Mouse (Mus musculus) inflammation-experienced regulatory T-cells (primary cell): Measurements from ENCODE around the gene Slc22a23. TPM values are rescaled to one million over a fixed set of nuclear protein-coding genes. Genes with fewer than 3 reads are reported as not detected.

Experiments used
- polyA plus RNA-seq, 2 experiments: library from polyadenylated mRNA; unstranded; fragments of 100-300 nt; shearing (Covaris generic); gene quantifications; one replicate each; pipeline ENCODE4 v1.2.1; 2017

The Slc22a23 gene
- 1 to 10 TPM in 1 of 2 experiments, under 1 TPM in 1; 0.24 to 1.6 TPM for polyA plus RNA-seq

DNA sequence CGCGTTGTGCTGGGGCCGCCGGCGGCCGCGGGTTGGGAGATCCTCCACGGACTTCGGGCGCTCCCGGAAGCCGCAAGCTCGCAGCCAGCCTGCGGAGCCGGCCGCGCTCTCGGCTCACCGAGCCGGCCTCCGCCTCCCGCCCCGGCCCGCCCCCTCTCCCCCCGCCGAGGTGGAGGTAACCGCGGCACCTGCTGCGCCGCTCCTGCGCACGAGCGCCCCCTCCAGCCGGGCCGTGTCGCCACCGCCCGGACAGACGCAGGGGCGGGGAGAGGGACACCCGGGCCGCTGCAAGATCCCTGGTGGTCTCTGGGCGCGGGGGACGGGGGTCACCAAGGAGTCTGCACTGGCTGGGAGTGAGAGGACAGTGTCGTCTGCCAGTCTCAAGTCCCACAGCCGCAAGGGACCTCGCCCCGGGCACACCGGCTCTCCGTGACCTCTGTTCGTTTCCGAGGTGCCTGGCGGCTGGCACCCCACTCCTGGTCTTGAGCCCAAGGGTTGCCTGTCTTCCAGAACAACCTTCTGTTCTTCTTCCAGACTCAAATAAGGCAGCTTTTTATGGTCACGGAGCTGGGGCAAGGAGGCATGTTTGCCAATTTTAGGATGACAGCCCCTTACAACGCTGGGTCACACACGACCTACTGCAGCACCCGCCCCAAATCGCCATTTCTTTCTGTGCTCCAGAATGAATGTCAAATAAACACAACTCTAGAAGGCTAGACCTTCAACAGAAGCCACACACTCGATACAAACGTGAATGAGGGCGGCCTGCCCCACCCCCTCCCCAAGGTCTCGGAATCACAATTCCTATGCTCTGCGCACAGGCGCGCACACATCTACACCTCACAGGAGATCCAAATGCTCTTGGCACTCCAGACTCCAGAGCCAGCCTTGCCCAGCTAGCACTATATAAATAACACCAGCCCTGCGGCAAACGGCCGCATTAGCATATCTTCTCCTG lies at the start of gene Slc22a23:
Gene Slc22a23, minus strand, starts transcription at position 55 of the 958 bp plus-strand sequence.

DNA sequence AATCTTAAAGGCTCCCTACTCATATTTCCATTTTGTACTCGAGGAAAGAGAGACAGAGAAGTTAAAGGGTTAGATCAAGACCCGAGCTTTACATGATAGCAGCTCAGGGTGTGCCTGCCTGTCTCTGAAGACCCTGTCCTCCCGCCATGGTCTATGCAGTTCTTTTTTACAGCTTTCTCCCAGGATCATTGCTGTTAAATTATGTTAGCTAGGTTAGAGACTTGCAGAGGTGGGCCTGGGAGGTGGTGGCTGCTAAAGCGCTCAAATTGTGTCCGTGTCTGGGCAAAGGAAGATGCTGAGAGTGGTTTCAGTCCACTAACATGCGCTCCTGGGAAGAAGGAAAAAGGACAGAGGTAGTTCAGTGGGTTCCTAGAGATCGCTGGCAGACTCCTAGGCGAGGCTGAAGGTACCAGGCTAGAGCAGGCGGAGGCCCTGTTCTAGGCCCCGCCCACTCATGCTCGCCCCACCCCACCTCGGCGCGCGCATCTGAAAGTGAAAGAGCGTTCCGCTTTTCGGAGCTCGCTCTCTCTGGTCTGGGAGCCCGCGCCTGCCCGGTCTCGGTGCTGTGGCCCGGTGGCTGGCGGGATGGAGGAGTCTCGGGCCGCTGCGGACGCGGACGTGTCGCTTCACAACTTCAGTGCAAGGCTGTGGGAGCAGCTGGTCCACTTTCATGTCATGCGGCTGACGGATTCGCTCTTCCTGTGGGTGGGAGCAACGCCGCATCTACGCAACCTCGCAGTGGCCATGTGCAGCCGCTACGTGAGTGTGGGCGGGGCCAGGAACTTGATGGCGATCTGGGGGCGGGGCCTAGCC lies 182.3 kb downstream of the Slc22a23 start, which contains the start of gene Psmg4:
Gene Psmg4, plus strand, starts transcription at position 474 of the 813 bp plus-strand sequence.

DNA sequence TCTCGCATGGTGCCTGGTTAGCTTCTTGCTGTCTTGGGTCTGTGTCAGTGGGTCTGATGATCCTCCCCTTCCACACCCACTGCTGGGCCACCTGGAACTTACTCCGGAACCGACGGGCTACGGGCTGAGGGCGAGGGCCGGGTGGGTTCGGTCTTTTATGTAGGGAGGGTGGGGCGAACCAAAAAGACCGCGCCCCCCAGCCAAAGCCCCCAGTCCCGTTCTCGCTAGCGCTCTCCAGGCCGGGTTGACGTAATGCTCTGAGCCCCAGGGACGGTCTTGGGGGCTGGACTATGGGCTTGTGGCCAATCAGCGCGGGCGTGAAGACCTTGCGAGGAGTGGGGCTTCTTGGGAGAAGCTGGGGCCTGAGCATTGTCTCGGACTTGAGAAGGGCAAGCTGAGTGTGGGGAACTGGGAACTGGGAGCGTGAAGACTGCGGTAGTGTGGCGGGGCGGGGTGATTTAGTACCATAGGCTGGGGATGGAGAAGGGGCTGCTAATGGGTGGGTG lies 214.7 kb downstream of the Slc22a23 start, which contains the start of gene Tubb2b:
Gene Tubb2b, minus strand, starts transcription at position 241 of the 506 bp plus-strand sequence.

Other genes starting within 250 kb of the Slc22a23 start
- 1 to 10 TPM in 1 of 2 experiments, under 1 TPM in 1; 0.78 to 1.2 TPM for gene Tubb2b, start 214.7 kb downstream of the Slc22a23 start, polyA plus RNA-seq
- 10 to 100 TPM; 53.1 to 58.5 TPM for gene Psmg4, start 182.2 kb downstream of the Slc22a23 start, polyA plus RNA-seq